Mouse (Mus musculus) hindbrain, embryonic 12.5 days (tissue): ENCODE measurements at regions not wholly inside any gene's neighbourhood (a gene's known extent, or its start where the extent isn't known, plus 50 kb on each side); places are given as distances from the start of the nearest gene placed in this dataset.

ENCODE experiments used
- ATAC-seq: fragments of 200-750 bp; cut with Nextera tagmentation; 2 replicates; pipeline ENCODE4 v1.8.0; 2017; ENCODE audit warnings: moderate TSS enrichment; ENCODE audit not compliant: low FRiP score
- H3K27ac ChIP-seq: fragments of 300-500 bp; sonication (generic); 2 replicates; pipeline ENCODE4 v1.5.1; 2016; ENCODE audit warnings: mild to moderate bottlenecking
- H3K27me3 ChIP-seq: fragments of 300-500 bp; sonication (generic); 2 replicates; pipeline ENCODE4 v1.6.1; 2016; ENCODE audit warnings: mild to moderate bottlenecking
- H3K36me3 ChIP-seq: fragments of 300-500 bp; sonication (generic); 2 replicates; pipeline ENCODE4 v1.6.1; 2016; ENCODE audit warnings: mild to moderate bottlenecking
- H3K4me1 ChIP-seq: fragments of 300-500 bp; sonication (generic); 2 replicates; pipeline ENCODE4 v1.6.1; 2016
- H3K4me2 ChIP-seq: fragments of 300-500 bp; sonication (generic); replicated peaks from 2 replicates; pipeline ENCODE4 v1.6.1; 2016; ENCODE audit warnings: mild to moderate bottlenecking
- H3K4me3 ChIP-seq: fragments of 300-500 bp; sonication (generic); 2 replicates; pipeline ENCODE4 v1.5.1; 2016; ENCODE audit warnings: mild to moderate bottlenecking
- H3K9ac ChIP-seq: fragments of 300-500 bp; sonication (generic); 2 replicates; pipeline ENCODE4 v1.6.1; 2016; ENCODE audit warnings: mild to moderate bottlenecking, moderate library complexity
- H3K9me3 ChIP-seq: fragments of 300-500 bp; sonication (generic); replicated peaks from 2 replicates; pipeline ENCODE4 v1.6.1; 2016; ENCODE audit warnings: mild to moderate bottlenecking
- WGBS: fragments of 180-500 bp; shearing (Covaris S2); methylation state at CpG from one replicate; pipeline ENCODE4 v1.1.7; 2016; 5-methylcytosine and 5-hydroxymethylcytosine counted together

- Histone ChIP-seq H3K9ac (no peak overlapping the region), H3K36me3 (no peaks in the 10 kb centered on the region), H3K27ac (no peak overlapping the region), H3K4me3 (no peak overlapping the region), H3K27me3 (no peaks in the 10 kb centered on the region), H3K9me3 (peaks cover 6% of the 10 kb centered on the region; the same call in 1 of the 2 replicates), H3K4me1 (no peaks in the 10 kb centered on the region), H3K4me2 (no peak overlapping the region)
- 81% methylated on average over 13 of the region's 13 CpGs for WGBS
- no peak for ATAC-seq
Measured at GRCm38 (mm10) chr17:88265291-88265690, 175.2 kb upstream of the Foxn2 start.

- Histone ChIP-seq H3K4me1 (no peaks in the 10 kb centered on the region), H3K27me3 (no peaks in the 10 kb centered on the region), H3K27ac (no peak overlapping the region), H3K36me3 (no peaks in the 10 kb centered on the region), H3K9ac (no peak overlapping the region), H3K9me3 (peaks cover 6% of the 10 kb centered on the region; the same call in 1 of the 2 replicates), H3K4me2 (no peak overlapping the region), H3K4me3 (no peak overlapping the region)
- no peak for ATAC-seq
- WGBS = 84% methylated on average over 8 of the region's 8 CpGs
Measured at GRCm38 (mm10) chr17:88268216-88268615, 172.3 kb upstream of the Foxn2 start.

GRCm38 (mm10) chr17:88268802-88269201 is 171.7 kb upstream of the Foxn2 start:
- no peaks in the 10 kb centered on the region for H3K36me3 ChIP-seq
- no peak for ATAC-seq
- no peak overlapping the region for H3K4me2 ChIP-seq
- no peak overlapping the region for H3K27ac ChIP-seq
- no peak overlapping the region for H3K9ac ChIP-seq
- WGBS = 96% methylated on average over 14 of the region's 14 CpGs
- H3K4me3 ChIP-seq = no peak overlapping the region
- no peaks in the 10 kb centered on the region for H3K27me3 ChIP-seq
- peaks cover 6% of the 10 kb centered on the region; the same call in 1 of the 2 replicates for H3K9me3 ChIP-seq
- no peaks in the 10 kb centered on the region for H3K4me1 ChIP-seq

GRCm38 (mm10) chr17:88270896-88271295 is 169.6 kb upstream of the Foxn2 start:
- Histone ChIP-seq H3K9me3 (peaks cover 6% of the 10 kb centered on the region; the same call in 1 of the 2 replicates), H3K4me3 (no peak overlapping the region), H3K27ac (no peak overlapping the region), H3K4me1 (peaks cover 6% of the 10 kb centered on the region; the same call in 1 of the 2 replicates), H3K4me2 (no peak overlapping the region), H3K27me3 (no peaks in the 10 kb centered on the region), H3K9ac (no peak overlapping the region), H3K36me3 (no peaks in the 10 kb centered on the region)
- 82% methylated on average over 5 of the region's 5 CpGs for WGBS
- ATAC-seq = no peak

- no peak overlapping the region for H3K4me3 ChIP-seq
- no peaks in the 10 kb centered on the region for H3K36me3 ChIP-seq
- H3K4me1 ChIP-seq = peaks cover 6% of the 10 kb centered on the region; the same call in 1 of the 2 replicates
- H3K9me3 ChIP-seq = peaks cover 6% of the 10 kb centered on the region; the same call in 1 of the 2 replicates
- no peak for ATAC-seq
- no peaks in the 10 kb centered on the region for H3K27me3 ChIP-seq
- no peak overlapping the region for H3K9ac ChIP-seq
- no peak overlapping the region for H3K4me2 ChIP-seq
- 96% methylated on average over 5 of the region's 5 CpGs for WGBS
- H3K27ac ChIP-seq = no peak overlapping the region
Measured at GRCm38 (mm10) chr17:88272161-88272560, 168.3 kb upstream of the Foxn2 start.

GRCm38 (mm10) chr17:88273520-88273919 is 167.0 kb upstream of the Foxn2 start:
- H3K4me3 ChIP-seq = no peak overlapping the region
- H3K4me1 ChIP-seq = peaks cover 6% of the 10 kb centered on the region; the same call in 1 of the 2 replicates
- no peak overlapping the region for H3K9ac ChIP-seq
- 93% methylated on average over 9 of the region's 9 CpGs for WGBS
- no peak overlapping the region for H3K27ac ChIP-seq
- H3K27me3 ChIP-seq = no peaks in the 10 kb centered on the region
- H3K4me2 ChIP-seq = no peak overlapping the region
- no peaks in the 10 kb centered on the region for H3K9me3 ChIP-seq
- no peak for ATAC-seq
- H3K36me3 ChIP-seq = no peaks in the 10 kb centered on the region

- 0 out of 2 replicates have a peak, but pooled peaks have one; percentile 40 for ATAC-seq
- Histone ChIP-seq H3K27ac (no peak overlapping the region), H3K9me3 (no peaks in the 10 kb centered on the region), H3K9ac (no peak overlapping the region), H3K27me3 (no peaks in the 10 kb centered on the region), H3K36me3 (no peaks in the 10 kb centered on the region), H3K4me3 (no peak overlapping the region), H3K4me1 (peaks cover 6% of the 10 kb centered on the region; the same call in 1 of the 2 replicates), H3K4me2 (no peak overlapping the region)
- 71% methylated on average over 14 of the region's 14 CpGs for WGBS
Measured at GRCm38 (mm10) chr17:88274003-88274698, 166.4 kb upstream of the Foxn2 start.

- Histone ChIP-seq H3K9ac (no peak overlapping the region), H3K4me1 (peaks cover 6% of the 10 kb centered on the region; the same call in 1 of the 2 replicates), H3K4me3 (no peak overlapping the region), H3K27me3 (no peaks in the 10 kb centered on the region), H3K4me2 (no peak overlapping the region), H3K27ac (0 out of 2 replicates have a peak overlapping the region, but pooled peaks have one; percentile 48), H3K36me3 (no peaks in the 10 kb centered on the region), H3K9me3 (no peaks in the 10 kb centered on the region)
- peak; percentile 80 for ATAC-seq
- 56% methylated on average over 6 of the region's 6 CpGs for WGBS
Measured at GRCm38 (mm10) chr17:88274720-88275433, 165.6 kb upstream of the Foxn2 start.

GRCm38 (mm10) chr17:88279656-88280055 is 160.9 kb upstream of the Foxn2 start:
- no peaks in the 10 kb centered on the region for H3K36me3 ChIP-seq
- H3K4me3 ChIP-seq = no peak overlapping the region
- WGBS = 83% methylated on average over 5 of the region's 5 CpGs
- H3K9me3 ChIP-seq = no peaks in the 10 kb centered on the region
- ATAC-seq = no peak
- H3K27me3 ChIP-seq = no peaks in the 10 kb centered on the region
- no peak overlapping the region for H3K4me2 ChIP-seq
- H3K9ac ChIP-seq = no peak overlapping the region
- H3K4me1 ChIP-seq = peaks cover 5% of the 10 kb centered on the region; the same call in 1 of the 2 replicates
- H3K27ac ChIP-seq = no peak overlapping the region

GRCm38 (mm10) chr17:88282711-88283110 is 157.8 kb upstream of the Foxn2 start:
- Histone ChIP-seq H3K9me3 (no peaks in the 10 kb centered on the region), H3K4me3 (no peak overlapping the region), H3K9ac (no peak overlapping the region), H3K4me1 (no peaks in the 10 kb centered on the region), H3K4me2 (no peak overlapping the region), H3K36me3 (no peaks in the 10 kb centered on the region), H3K27ac (no peak overlapping the region), H3K27me3 (no peaks in the 10 kb centered on the region)
- no peak for ATAC-seq
- 86% methylated on average over 1 of the region's 1 CpGs for WGBS

- H3K27me3 ChIP-seq = no peaks in the 10 kb centered on the region
- ATAC-seq = no peak
- 89% methylated on average over 3 of the region's 3 CpGs for WGBS
- no peaks in the 10 kb centered on the region for H3K36me3 ChIP-seq
- no peak overlapping the region for H3K4me3 ChIP-seq
- H3K4me2 ChIP-seq = no peak overlapping the region
- H3K9me3 ChIP-seq = peaks cover 13% of the 10 kb centered on the region
- H3K9ac ChIP-seq = no peak overlapping the region
- no peak overlapping the region for H3K27ac ChIP-seq
- no peaks in the 10 kb centered on the region for H3K4me1 ChIP-seq
Measured at GRCm38 (mm10) chr17:88284477-88284876, 156.0 kb upstream of the Foxn2 start.

- no peak for ATAC-seq
- H3K9ac ChIP-seq = no peak overlapping the region
- no peaks in the 10 kb centered on the region for H3K27me3 ChIP-seq
- H3K9me3 ChIP-seq = peaks cover 13% of the 10 kb centered on the region
- H3K27ac ChIP-seq = no peak overlapping the region
- no peak overlapping the region for H3K4me3 ChIP-seq
- 81% methylated on average over 1 of the region's 1 CpGs for whole genome bisulfite sequencing
- H3K4me1 ChIP-seq = no peaks in the 10 kb centered on the region
- H3K4me2 ChIP-seq = no peak overlapping the region
- H3K36me3 ChIP-seq = no peaks in the 10 kb centered on the region
Measured at GRCm38 (mm10) chr17:88287861-88288260, 152.7 kb upstream of the Foxn2 start.
